Mouse (Mus musculus) cerebellum, postnatal 25 days (tissue): ENCODE results near the gene Ndufa13.
"Not testable (repeated sequence)": the region's sequence is repeated elsewhere in the genome, so short reads cannot be mapped to it uniquely, and the experiment has no call there.

Source experiments
- DNase-seq, 2 experiments: peaks; one replicate each; pipeline ENCODE4 v3.0.0; 2021; ENCODE audit warnings: mixed read lengths in 2 of 2

Ndufa13 gene

GRCm38 (mm10) chr8:69902163-69903062, at the start of gene Ndufa13, which contains the start of the genes Tssk6 and Yjefn3:
Gene Ndufa13 (minus strand): TSS chr8:69902558.
Gene Tssk6 (plus strand): TSS chr8:69902184.
Gene Yjefn3 (minus strand): TSS chr8:69902712.
- DNase-seq = peak; percentile 62

GRCm38 (mm10) chr8:69950300-69950699, 47.9 kb upstream of the Ndufa13 start:
- no peak for DNase-seq

GRCm38 (mm10) chr8:69942495-69942894, 40.1 kb upstream of the Ndufa13 start:
- not testable (repeated sequence) for DNase-seq

- no peak for DNase-seq
Measured at GRCm38 (mm10) chr8:69940386-69940785, 38.0 kb upstream of the Ndufa13 start.

GRCm38 (mm10) chr8:69939633-69940032, 37.3 kb upstream of the Ndufa13 start:
- no peak for DNase-seq

GRCm38 (mm10) chr8:69938245-69938982, 36.1 kb upstream of the Ndufa13 start:
- no peak for DNase-seq

- no peak for DNase-seq
Measured at GRCm38 (mm10) chr8:69937466-69937865, 35.1 kb upstream of the Ndufa13 start.

GRCm38 (mm10) chr8:69936050-69936794, 33.9 kb upstream of the Ndufa13 start:
- no peak for DNase-seq

GRCm38 (mm10) chr8:69935431-69935830, 33.1 kb upstream of the Ndufa13 start:
- DNase-seq = no peak

GRCm38 (mm10) chr8:69934582-69934981, 32.2 kb upstream of the Ndufa13 start:
- DNase-seq = no peak

- DNase-seq = no peak
Measured at GRCm38 (mm10) chr8:69933811-69934210, 31.5 kb upstream of the Ndufa13 start.

GRCm38 (mm10) chr8:69926901-69927300, 24.5 kb upstream of the Ndufa13 start:
- no peak for DNase-seq

GRCm38 (mm10) chr8:69923986-69924385, 21.6 kb upstream of the Ndufa13 start:
- DNase-seq = no peak

- no peak for DNase-seq
Measured at GRCm38 (mm10) chr8:69921141-69921540, 18.8 kb upstream of the Ndufa13 start.

GRCm38 (mm10) chr8:69919876-69920662, 17.7 kb upstream of the Ndufa13 start:
- DNase-seq = peak; percentile 22 to 48

GRCm38 (mm10) chr8:69919010-69919409, 16.7 kb upstream of the Ndufa13 start:
- DNase-seq = peak; percentile 71 to 84

GRCm38 (mm10) chr8:69918506-69918905, 16.1 kb upstream of the Ndufa13 start:
- DNase-seq = no peak

GRCm38 (mm10) chr8:69915748-69916147, 13.4 kb upstream of the Ndufa13 start:
- DNase-seq = no peak

- DNase-seq = no peak
Measured at GRCm38 (mm10) chr8:69914526-69914925, 12.2 kb upstream of the Ndufa13 start.

- no peak for DNase-seq
Measured at GRCm38 (mm10) chr8:69912478-69913074, 10.2 kb upstream of the Ndufa13 start.

GRCm38 (mm10) chr8:69911917-69912316, 9.6 kb upstream of the Ndufa13 start:
- DNase-seq = no peak

- no peak for DNase-seq
Measured at GRCm38 (mm10) chr8:69907106-69907505, 4.7 kb upstream of the Ndufa13 start.
